11 mouse cellular contexts compared by ENCODE assay signal in the genomic region with DNA sequence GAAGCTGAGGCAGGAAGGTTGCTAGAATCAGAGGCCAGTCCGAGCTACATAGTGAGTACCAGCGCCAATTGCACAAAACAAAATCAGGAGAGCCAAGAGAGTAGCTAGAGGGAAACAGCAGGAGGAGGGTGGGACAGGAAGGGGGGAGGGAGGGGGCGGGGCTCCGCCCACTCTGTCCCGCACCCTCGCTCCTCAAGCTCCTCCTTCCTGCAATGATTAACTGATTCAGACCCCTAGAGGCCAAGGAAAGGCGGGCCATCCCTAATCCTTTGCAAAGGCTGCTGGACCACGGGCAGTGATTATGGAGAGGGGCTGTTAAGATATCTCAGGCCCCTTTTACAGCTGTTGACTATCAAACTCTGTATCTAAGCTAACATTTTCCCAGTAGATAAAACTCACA. TPM values are rescaled to one million over a fixed set of nuclear protein-coding genes. Genes with fewer than 3 reads are reported as not detected.
DNase-seq lines count a peak whose midpoint lies in the region; ATAC-seq lines count a peak whose summit lies in the region.
"Had no signal": no experiment of that assay in that cellular context is flagged by ENCODE, and none has a peak within 500 bp of the region (broad histone marks: within the 10 kb centered on the region; RNA-seq: fewer than 3 reads in every experiment).

No protein-coding gene starts in this region.

- H3K9me3 ChIP-seq in embryonic facial prominence, embryonic 14.5 days (ENCODE audit: control insufficient read depth, low read length): no peaks in the 10 kb centered on the region
- H3K9me3 ChIP-seq: heart, embryonic 15.5 days; limb, embryonic 12.5 days had no signal

- WGBS in embryonic facial prominence, embryonic 14.5 days: 26% methylated on average over 8 of the region's 8 CpGs

- peak; percentile 78 for DNase-seq in A20 (ENCODE audit: low read depth, low spot score)
- DNase-seq in CD4-positive, CD25-positive, alpha-beta regulatory T cell, adult 2 months (ENCODE audit: low read depth, low spot score): peak; percentile 74
- no peak for DNase-seq in embryonic facial prominence, embryonic 14.5 days (ENCODE audit: low spot score)
- no peak for DNase-seq in frontal cortex, adult 2 months (ENCODE audit: extremely low spot score in 1 of 2, low spot score in 1 of 2)
- DNase-seq in urinary bladder, postnatal 25 days (ENCODE audit: low spot score): no peak
- DNase-seq in layer of hippocampus, adult 9-10 months (ENCODE audit: low spot score): no peak
- no peak for DNase-seq in cerebellum, postnatal 25 days
- DNase-seq: right cerebral cortex, postnatal 14 days had no signal

- no peaks in the 10 kb centered on the region for H3K27me3 ChIP-seq in embryonic facial prominence, embryonic 14.5 days (replicated peaks; ENCODE audit: control insufficient read depth, insufficient read depth, low read length)
- H3K27me3 ChIP-seq: heart, embryonic 15.5 days; limb, embryonic 12.5 days had no signal

- no peaks in the 10 kb centered on the region for H3K4me1 ChIP-seq in embryonic facial prominence, embryonic 14.5 days (ENCODE audit: control insufficient read depth, insufficient read depth, low read length)
- H3K4me1 ChIP-seq: limb, embryonic 12.5 days had no signal

- H3K27ac ChIP-seq in embryonic facial prominence, embryonic 14.5 days (replicated peaks; ENCODE audit: low read depth, low read length): no peak overlapping the region
- H3K27ac ChIP-seq: heart, embryonic 15.5 days; limb, embryonic 12.5 days had no signal

- ATAC-seq in embryonic facial prominence, embryonic 14.5 days (ENCODE audit: low read depth): peak; percentile 12; the same call in 1 of the 2 replicates
- ATAC-seq in megakaryocyte-erythroid progenitor cell, adult 5-6 weeks (replicated peaks; ENCODE audit: low FRiP score, low TSS enrichment, poor library complexity, severe bottlenecking): peak; percentile 80

- no peak overlapping the region for H3K4me3 ChIP-seq in embryonic facial prominence, embryonic 14.5 days (ENCODE audit: low read depth, low read length)
- H3K4me3 ChIP-seq: heart, embryonic 15.5 days; limb, embryonic 12.5 days had no signal

- H3K4me2 ChIP-seq in embryonic facial prominence, embryonic 14.5 days (ENCODE audit: low read depth, low read length): no peak overlapping the region
- H3K4me2 ChIP-seq: heart, embryonic 15.5 days; limb, embryonic 12.5 days had no signal

- no peak overlapping the region for H3K9ac ChIP-seq in embryonic facial prominence, embryonic 14.5 days (ENCODE audit: low read depth, low read length)
- H3K9ac ChIP-seq: heart, embryonic 15.5 days; limb, embryonic 12.5 days had no signal

- no peaks in the 10 kb centered on the region for H3K36me3 ChIP-seq in embryonic facial prominence, embryonic 14.5 days (ENCODE audit: control insufficient read depth, insufficient read depth, low read length)
- H3K36me3 ChIP-seq: heart, embryonic 15.5 days; limb, embryonic 12.5 days had no signal

RNA-seq across cellular contexts. Expression of gene Phgdh, which starts 8.9 kb away (rescaled TPM):
- polyA plus RNA-seq in embryonic facial prominence, embryonic 14.5 days (2014; fragmentation: Nextera tagmentation; extraction: Ambion mirVana): 190 and 218 TPM in 2 replicates
- 83.5 and 118 TPM in 2 replicates for total RNA-seq in megakaryocyte-erythroid progenitor cell, adult 5-6 weeks (2014; fragmentation: Nextera tagmentation)
- 222 and 272 TPM in 2 replicates for total RNA-seq in megakaryocyte-erythroid progenitor cell, adult 5-6 weeks (2017)
- polyA plus RNA-seq in frontal cortex, adult 2 months (2012; rRNA removed): 119 and 136 TPM in 2 replicates

RNA-seq across cellular contexts. Expression of gene Zfp697, which starts 33.6 kb away (rescaled TPM):
- polyA plus RNA-seq in embryonic facial prominence, embryonic 14.5 days (2014; fragmentation: Nextera tagmentation; extraction: Ambion mirVana): 4.8 and 6.2 TPM in 2 replicates
- not detected in 2 replicates for total RNA-seq in megakaryocyte-erythroid progenitor cell, adult 5-6 weeks (2014; fragmentation: Nextera tagmentation)
- 0.19 TPM in 1 of 2 replicates, not detected in the other for total RNA-seq in megakaryocyte-erythroid progenitor cell, adult 5-6 weeks (2017)
- 17.0 TPM in 2 replicates for polyA plus RNA-seq in frontal cortex, adult 2 months (2012; rRNA removed)

Comparison
In these comparisons a context has a peak if more than half of its experiments do, and no peak if none do; other contexts are left out.
1. DNase-seq: peak in A20 (single experiment) and CD4-positive, CD25-positive, alpha-beta regulatory T cell, adult 2 months (single experiment); none in embryonic facial prominence, embryonic 14.5 days (single experiment), frontal cortex, adult 2 months (0 of 2), urinary bladder, postnatal 25 days (single experiment), layer of hippocampus, adult 9-10 months (single experiment) and cerebellum, postnatal 25 days (0 of 2).